Mouse (Mus musculus): ENCODE data around the gene Gstm2. TPM values are rescaled to one million over a fixed set of nuclear protein-coding genes. Genes with fewer than 3 reads are reported as not detected.
"Not testable (repeated sequence)": the region's sequence is repeated elsewhere in the genome, so short reads cannot be mapped to it uniquely, and the experiment has no call there.

The Gstm2 gene
- polyA plus RNA-seq, 1 experiment from 2014 or later, result 14.4 TPM

DNA sequence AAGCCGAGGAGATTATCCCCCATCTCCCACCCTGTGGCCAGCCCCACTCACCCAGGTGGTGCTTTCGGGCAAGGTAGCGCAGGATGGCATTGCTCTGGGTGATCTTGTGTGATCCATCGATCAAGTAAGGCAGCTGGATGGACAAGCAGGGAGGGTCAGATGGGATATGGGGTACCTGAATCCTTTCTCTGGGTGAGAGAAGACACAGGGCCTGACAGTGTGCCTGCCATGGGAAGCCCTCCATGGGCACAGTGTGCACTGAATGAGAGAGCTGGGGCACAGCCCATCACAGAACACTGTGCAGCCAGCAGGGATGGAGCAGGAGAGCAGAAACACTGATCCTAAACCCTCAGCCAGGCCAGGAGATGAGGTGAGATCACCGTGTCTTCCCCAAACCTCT lies 30.2 kb upstream of the Gstm2 start:
- not testable (repeated sequence) for H3K9me3 ChIP-seq; H3K4me3 ChIP-seq; H3K27ac ChIP-seq; H3K27me3 ChIP-seq (replicated peaks); H3K9ac ChIP-seq; H3K36me3 ChIP-seq; H3K4me1 ChIP-seq; ATAC-seq (ENCODE audit: low FRiP score, low read depth)
- 85% methylated on average over 5 of the region's 5 CpGs for WGBS
- peak overlapping the region; percentile 80; the same call in 1 of the 2 replicates for H3K4me2 ChIP-seq (replicated peaks)

DNA sequence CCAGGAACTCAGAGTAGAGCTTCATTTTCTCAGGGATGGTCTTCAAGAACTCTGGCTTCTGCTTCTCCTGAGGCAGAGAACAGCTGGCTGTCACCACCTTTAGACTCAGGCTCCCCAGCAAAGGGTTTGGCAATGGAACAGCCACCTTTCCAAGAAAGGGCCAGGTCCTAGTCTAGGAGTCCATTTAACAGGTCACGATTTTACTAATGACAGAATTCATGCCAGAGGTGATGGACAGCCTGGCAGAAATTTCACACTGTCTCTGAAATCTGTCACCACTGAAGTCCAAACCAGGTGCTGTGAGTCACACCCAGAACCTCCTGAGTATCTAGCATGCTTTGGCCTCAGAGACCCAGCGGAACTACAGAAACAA lies 28.7 kb upstream of the Gstm2 start:
- Histone ChIP-seq H3K36me3 (no peaks in the 10 kb centered on the region), H3K9ac (no peak overlapping the region), H3K4me1 (peaks cover 12% of the 10 kb centered on the region), H3K4me2 (replicated peaks) (no peak overlapping the region), H3K27ac (no peak overlapping the region), H3K9me3 (no peaks in the 10 kb centered on the region), H3K4me3 (no peak overlapping the region), H3K27me3 (replicated peaks) (no peaks in the 10 kb centered on the region)
- WGBS, result 86% methylated on average over 2 of the region's 2 CpGs
- no peak for ATAC-seq (ENCODE audit: low FRiP score, low read depth)

DNA sequence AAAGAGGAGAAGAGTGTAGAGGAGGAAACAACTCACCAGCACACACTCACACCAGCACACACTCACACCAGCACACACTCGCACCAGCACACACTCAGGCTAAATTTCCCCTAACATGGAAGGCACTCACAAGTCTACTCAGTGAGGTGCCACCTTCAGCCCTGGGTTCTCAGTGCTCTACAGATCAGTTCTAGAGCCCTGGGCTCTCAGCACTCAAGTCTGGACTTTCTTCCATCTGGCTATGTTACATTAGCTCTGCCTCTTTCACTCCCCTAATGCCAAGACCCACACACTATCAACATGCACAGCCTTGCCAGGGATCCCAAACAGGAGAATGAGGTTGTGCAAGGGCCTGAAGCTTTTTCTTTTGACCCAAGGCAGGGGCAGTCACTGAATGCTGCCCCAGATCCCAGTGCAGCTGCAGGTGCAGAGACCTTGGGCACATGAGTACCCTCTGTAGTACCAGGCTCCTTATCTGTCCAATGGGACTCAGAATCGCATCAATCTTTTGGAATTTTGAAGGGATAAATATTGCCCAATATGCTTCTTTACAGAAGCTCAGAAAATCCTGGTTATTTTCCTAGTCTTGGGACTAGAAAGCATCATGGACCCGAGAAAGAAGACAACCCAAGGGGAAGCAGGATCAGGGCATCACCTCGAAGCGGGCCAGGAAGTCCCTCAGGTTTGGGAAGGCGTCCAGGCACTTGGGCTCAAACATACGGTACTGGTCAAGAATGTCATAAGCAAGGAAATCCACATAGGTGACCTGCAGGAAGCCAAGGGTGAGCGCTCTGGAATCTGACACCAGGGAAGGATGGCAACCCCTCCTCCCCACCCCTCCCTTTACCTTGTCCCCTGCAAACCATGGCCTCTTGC lies 28.1 kb upstream of the Gstm2 start:
- Histone ChIP-seq H3K4me1 (peaks cover 12% of the 10 kb centered on the region), H3K4me3 (no peak overlapping the region), H3K9ac (no peak overlapping the region), H3K9me3 (no peaks in the 10 kb centered on the region), H3K27me3 (replicated peaks) (no peaks in the 10 kb centered on the region), H3K4me2 (replicated peaks) (no peak overlapping the region), H3K27ac (no peak overlapping the region), H3K36me3 (no peaks in the 10 kb centered on the region)
- WGBS, result 92% methylated on average over 8 of the region's 8 CpGs
- no peak for ATAC-seq (ENCODE audit: low FRiP score, low read depth)

DNA sequence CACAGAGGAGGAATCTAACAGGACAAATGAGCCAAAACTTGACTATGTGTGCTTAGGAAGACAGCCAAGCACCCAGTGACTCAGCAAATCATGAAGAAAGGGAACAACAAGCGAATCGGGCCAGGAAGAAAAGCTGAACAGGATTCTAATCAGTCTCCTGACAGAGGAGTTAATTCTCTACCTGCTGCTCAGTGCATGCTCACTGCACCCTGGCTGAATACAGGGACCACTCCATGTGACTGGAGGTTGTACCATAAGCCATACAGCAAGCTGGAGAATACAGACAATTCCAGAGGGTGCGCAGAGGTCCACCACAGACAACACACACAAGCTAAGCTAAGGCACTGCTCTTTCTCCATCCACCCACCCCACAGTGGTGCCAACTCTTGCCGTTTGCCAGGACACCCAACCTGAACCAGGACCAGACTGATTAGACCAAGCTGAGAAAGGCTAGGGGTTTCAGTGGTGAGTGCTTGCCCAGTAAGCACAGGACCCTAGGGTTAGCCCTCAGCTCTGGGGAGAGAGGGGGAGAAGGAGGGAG lies 27.1 kb upstream of the Gstm2 start:
- Histone ChIP-seq H3K9ac (no peak overlapping the region), H3K9me3 (no peaks in the 10 kb centered on the region), H3K4me2 (replicated peaks) (no peak overlapping the region), H3K27ac (no peak overlapping the region), H3K4me3 (no peak overlapping the region), H3K36me3 (no peaks in the 10 kb centered on the region), H3K27me3 (replicated peaks) (no peaks in the 10 kb centered on the region), H3K4me1 (peaks cover 12% of the 10 kb centered on the region)
- no peak for ATAC-seq (ENCODE audit: low FRiP score, low read depth)
- WGBS, result 90% methylated on average over 4 of the region's 4 CpGs

DNA sequence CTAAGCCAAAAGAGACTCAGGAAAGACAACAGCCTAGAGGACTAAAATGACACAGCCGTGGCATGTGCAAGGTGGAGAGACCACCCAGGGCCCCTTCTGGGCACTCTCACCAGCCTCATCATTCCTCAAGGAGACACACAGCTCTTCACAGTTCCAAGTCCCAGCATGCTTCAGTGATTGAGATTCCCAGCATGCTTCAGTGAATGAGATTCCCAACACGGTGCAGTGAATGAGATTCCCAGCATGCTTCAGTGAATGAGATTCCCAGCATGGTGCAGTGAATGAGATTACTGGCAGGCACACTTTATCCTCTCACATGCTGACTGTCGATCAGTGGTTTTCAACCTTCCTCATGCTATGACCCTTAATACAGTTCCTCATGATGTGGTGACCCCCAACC lies 25.3 kb upstream of the Gstm2 start:
- Histone ChIP-seq H3K27ac (no peak overlapping the region), H3K36me3 (no peaks in the 10 kb centered on the region), H3K4me2 (replicated peaks) (no peak overlapping the region), H3K9me3 (no peaks in the 10 kb centered on the region), H3K9ac (no peak overlapping the region), H3K4me1 (peaks cover 4% of the 10 kb centered on the region; the same call in 1 of the 2 replicates), H3K27me3 (replicated peaks) (no peaks in the 10 kb centered on the region), H3K4me3 (no peak overlapping the region)
- peak; percentile 51; the same call in 1 of the 2 replicates for ATAC-seq (ENCODE audit: low FRiP score, low read depth)
- WGBS, result 55% methylated on average over 3 of the region's 3 CpGs

DNA sequence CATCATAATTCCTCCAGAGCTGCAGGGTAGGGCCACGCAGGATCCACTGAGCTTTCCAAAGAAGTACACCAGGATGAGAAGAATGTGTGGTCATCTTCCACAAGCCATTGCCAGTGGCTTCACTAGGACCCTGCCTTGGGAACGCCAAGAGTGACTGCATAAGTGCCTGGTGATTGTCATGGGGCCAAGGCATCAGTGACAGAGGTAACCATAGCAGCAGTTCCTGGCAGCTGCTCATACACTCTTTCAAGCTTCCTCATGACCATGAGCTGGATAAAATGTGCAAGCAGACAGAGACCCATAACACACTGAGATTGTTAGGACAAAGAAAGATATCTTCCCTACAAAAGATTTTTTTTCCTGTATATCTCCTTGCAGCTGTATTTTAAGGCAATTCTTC lies 24.0 kb upstream of the Gstm2 start:
- no peaks in the 10 kb centered on the region for H3K27me3 ChIP-seq (replicated peaks)
- H3K36me3 ChIP-seq, result no peaks in the 10 kb centered on the region
- H3K9ac ChIP-seq, result no peak overlapping the region
- H3K27ac ChIP-seq, result no peak overlapping the region
- no peak overlapping the region for H3K4me2 ChIP-seq (replicated peaks)
- 79% methylated on average over 2 of the region's 2 CpGs for WGBS
- ATAC-seq (ENCODE audit: low FRiP score, low read depth), result no peak
- H3K4me3 ChIP-seq, result no peak overlapping the region
- no peaks in the 10 kb centered on the region for H3K9me3 ChIP-seq
- H3K4me1 ChIP-seq, result peaks cover 4% of the 10 kb centered on the region; the same call in 1 of the 2 replicates

DNA sequence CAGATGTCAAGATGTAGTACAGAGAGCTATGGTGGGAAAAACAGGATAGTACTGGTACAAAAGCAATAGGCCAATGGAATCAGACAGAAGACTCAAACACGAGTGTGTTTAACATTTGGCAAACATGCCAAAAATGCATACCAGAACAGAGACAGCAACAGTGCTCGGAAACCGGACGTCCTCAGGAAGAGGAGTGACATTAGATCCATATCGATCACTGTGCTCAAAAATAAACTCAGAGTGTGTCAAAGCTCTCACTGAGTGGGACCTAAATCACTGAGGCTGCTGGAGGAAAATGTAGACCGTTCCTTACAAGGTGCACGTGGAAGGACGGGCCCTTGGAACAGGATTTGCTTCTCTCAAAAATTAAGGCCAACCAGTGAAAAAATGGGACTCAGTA lies 15.8 kb upstream of the Gstm2 start:
- no peak overlapping the region for H3K9ac ChIP-seq
- no peaks in the 10 kb centered on the region for H3K27me3 ChIP-seq (replicated peaks)
- no peak for ATAC-seq (ENCODE audit: low FRiP score, low read depth)
- no peak overlapping the region for H3K4me3 ChIP-seq
- H3K36me3 ChIP-seq, result no peaks in the 10 kb centered on the region
- no peaks in the 10 kb centered on the region for H3K9me3 ChIP-seq
- H3K4me2 ChIP-seq (replicated peaks), result no peak overlapping the region
- H3K4me1 ChIP-seq, result no peaks in the 10 kb centered on the region
- 91% methylated on average over 8 of the region's 8 CpGs for WGBS
- no peak overlapping the region for H3K27ac ChIP-seq

DNA sequence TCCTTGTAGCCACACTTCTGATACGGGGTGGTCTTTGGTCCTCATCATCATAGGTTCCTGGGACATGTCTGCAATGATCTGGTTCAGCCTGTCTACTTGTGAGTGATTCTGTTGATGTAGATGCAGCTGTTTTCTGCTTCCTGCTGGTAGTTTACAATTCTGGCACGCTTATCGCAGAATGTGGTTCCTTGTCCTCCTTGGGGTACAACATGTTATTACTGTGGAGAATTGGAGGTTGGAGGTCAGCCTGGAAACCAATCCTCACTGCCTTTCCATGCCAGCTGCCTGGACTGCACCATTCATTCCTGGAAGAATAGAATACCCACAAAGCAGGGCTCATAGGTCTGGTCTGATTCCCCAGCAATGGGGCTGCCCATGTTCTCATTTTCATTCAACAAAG lies 13.2 kb upstream of the Gstm2 start:
- no peak overlapping the region for H3K4me3 ChIP-seq
- H3K4me2 ChIP-seq (replicated peaks), result no peak overlapping the region
- no peak overlapping the region for H3K9ac ChIP-seq
- H3K27me3 ChIP-seq (replicated peaks), result no peaks in the 10 kb centered on the region
- 88% methylated on average over 3 of the region's 3 CpGs for WGBS
- ATAC-seq (ENCODE audit: low FRiP score, low read depth), result no peak
- no peak overlapping the region for H3K27ac ChIP-seq
- H3K36me3 ChIP-seq, result no peaks in the 10 kb centered on the region
- no peaks in the 10 kb centered on the region for H3K9me3 ChIP-seq
- no peaks in the 10 kb centered on the region for H3K4me1 ChIP-seq

DNA sequence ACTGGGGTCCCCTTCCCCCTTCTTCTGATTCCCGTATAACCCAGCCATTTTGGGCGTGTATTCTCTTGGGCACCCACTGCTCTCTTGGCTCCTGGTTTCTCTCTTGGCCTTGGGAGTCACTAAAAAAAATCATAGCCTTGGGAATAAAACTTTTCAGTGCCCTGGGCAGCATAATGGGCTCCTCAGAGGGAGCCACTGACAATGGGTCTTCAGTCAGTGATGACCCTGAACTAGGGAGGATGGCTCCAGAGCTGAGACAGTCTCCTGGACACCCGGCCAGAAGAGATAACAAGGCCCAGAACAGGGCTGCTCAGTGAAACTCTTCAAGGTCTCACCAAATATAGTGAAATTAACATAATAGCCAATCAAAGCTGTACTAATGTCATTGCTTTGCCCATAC lies 12.3 kb upstream of the Gstm2 start:
- H3K4me3 ChIP-seq, result no peak overlapping the region
- no peak overlapping the region for H3K4me2 ChIP-seq (replicated peaks)
- H3K27me3 ChIP-seq (replicated peaks), result no peaks in the 10 kb centered on the region
- no peak overlapping the region for H3K9ac ChIP-seq
- ATAC-seq (ENCODE audit: low FRiP score, low read depth), result no peak
- 83% methylated on average over 3 of the region's 3 CpGs for WGBS
- H3K36me3 ChIP-seq, result no peaks in the 10 kb centered on the region
- no peaks in the 10 kb centered on the region for H3K4me1 ChIP-seq
- H3K27ac ChIP-seq, result no peak overlapping the region
- no peaks in the 10 kb centered on the region for H3K9me3 ChIP-seq

DNA sequence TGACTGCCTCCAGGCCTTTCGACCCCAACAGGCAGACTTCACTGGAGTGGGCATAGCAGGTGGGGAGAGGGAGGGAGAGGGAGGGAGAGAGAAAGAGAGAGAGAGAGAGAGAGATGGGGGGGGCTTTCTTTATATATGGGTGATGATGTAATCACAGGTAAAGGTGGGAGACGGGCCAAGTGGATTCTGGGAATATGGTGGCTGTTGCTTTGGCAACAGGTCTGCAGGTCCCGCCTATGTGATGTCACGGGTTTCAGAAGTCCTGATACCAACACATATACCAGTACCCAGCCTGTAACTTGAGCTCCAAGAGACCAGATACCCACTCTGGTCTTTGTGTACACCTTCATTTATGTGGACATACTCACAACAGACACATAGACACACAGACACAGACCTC lies 10.3 kb upstream of the Gstm2 start:
- Histone ChIP-seq H3K9ac (no peak overlapping the region), H3K9me3 (no peaks in the 10 kb centered on the region), H3K27me3 (replicated peaks) (no peaks in the 10 kb centered on the region), H3K27ac (no peak overlapping the region), H3K4me3 (no peak overlapping the region), H3K4me1 (no peaks in the 10 kb centered on the region), H3K4me2 (replicated peaks) (no peak overlapping the region), H3K36me3 (no peaks in the 10 kb centered on the region)
- ATAC-seq (ENCODE audit: low FRiP score, low read depth), result no peak
- 88% methylated on average over 4 of the region's 4 CpGs for WGBS

DNA sequence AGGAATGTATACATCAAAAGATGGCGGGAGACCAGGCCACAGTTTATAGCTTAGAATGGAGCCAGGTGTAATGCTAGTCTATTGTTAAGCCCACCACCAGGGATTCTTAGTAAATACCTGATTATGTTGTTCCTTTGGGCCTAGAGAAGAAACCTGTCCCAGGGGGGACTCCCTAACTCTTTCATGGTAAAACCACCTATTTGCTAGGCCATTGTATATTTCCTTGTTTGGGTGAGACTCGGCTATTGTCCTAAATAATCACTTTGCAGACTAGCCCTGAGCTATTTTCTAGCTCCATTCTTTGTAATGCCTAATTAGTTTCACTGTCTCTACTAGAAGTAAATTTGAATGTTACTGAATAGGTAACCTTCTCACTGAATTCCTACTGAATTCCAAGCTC lies 9.7 kb upstream of the Gstm2 start:
- H3K4me3 ChIP-seq, H3K27ac ChIP-seq: not testable (repeated sequence)

DNA sequence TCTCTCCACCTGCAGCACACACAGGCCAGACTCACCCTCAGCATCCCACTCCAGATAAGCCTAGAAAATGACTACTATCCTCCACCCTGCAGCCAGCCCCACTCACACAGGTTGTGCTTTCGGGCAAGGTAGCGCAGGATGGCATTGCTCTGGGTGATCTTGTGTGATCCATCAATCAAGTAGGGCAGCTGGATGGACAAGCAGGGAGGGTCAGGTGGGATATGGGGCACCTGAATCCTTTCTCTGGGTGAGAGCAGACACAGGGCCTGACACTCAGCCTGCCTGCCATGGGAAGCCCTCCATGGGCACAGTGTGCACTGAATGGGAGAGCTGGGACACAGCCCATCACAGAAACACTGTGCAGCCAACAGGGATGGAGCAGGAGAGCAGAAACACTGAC lies 1.1 kb downstream of the Gstm2 start:
- not testable (repeated sequence) for H3K9ac ChIP-seq; H3K4me2 ChIP-seq (replicated peaks); ATAC-seq (ENCODE audit: low FRiP score, low read depth); H3K27me3 ChIP-seq (replicated peaks); H3K4me1 ChIP-seq; H3K27ac ChIP-seq; H3K36me3 ChIP-seq; H3K4me3 ChIP-seq; H3K9me3 ChIP-seq
- 97% methylated on average over 2 of the region's 2 CpGs for WGBS

More for the DNA sequence above, 9.7 kb upstream of the Gstm2 start:
- not testable (repeated sequence) for H3K4me2 ChIP-seq (replicated peaks); H3K9me3 ChIP-seq; ATAC-seq (ENCODE audit: low FRiP score, low read depth); H3K9ac ChIP-seq; H3K36me3 ChIP-seq; H3K4me1 ChIP-seq; H3K27me3 ChIP-seq (replicated peaks)
- WGBS, result 63% methylated on average over 2 of the region's 2 CpGs

DNA sequence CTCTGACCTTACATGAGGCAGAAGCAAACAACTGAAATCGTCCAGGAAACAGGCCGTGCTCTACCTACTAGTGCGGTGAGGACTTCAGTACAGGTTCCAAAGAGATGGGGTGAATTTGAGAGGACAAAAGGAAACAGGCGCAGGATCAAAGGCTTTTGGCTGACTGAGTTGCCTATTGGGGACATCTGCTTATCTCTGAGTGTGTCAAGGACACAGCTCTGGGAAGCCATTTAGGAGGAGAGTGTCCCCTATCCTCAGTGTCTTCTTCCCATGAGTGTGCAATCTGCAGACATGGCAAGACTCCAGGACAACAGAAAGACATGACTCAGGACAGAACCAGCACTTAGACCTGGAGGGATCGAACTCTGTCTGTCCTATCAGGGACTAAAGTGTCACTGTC lies 1.8 kb downstream of the Gstm2 start:
- Histone ChIP-seq H3K27ac (no peak overlapping the region), H3K4me3 (no peak overlapping the region), H3K4me2 (replicated peaks) (no peak overlapping the region), H3K9ac (no peak overlapping the region), H3K27me3 (replicated peaks) (no peaks in the 10 kb centered on the region), H3K9me3 (no peaks in the 10 kb centered on the region), H3K4me1 (no peaks in the 10 kb centered on the region), H3K36me3 (no peaks in the 10 kb centered on the region)
- WGBS, result 87% methylated on average over 5 of the region's 5 CpGs
- no peak for ATAC-seq (ENCODE audit: low FRiP score, low read depth)
